Mouse (Mus musculus) stomach, postnatal 0 days (tissue): ENCODE measurements at regions not wholly inside any gene's neighbourhood (a gene's known extent, or its start where the extent isn't known, plus 50 kb on each side); places are given as distances from the start of the nearest gene placed in this dataset.

Experiments
- CTCF ChIP-seq: IDR thresholded peaks from 2 replicates; pipeline ENCODE4 v1.5.1; 2016; ENCODE audit warnings: antibody characterized with exemption, low read depth, mild to moderate bottlenecking, moderate library complexity
- EP300 ChIP-seq: optimal IDR thresholded peaks from 2 replicates; pipeline ENCODE3; 2016; ENCODE audit warnings: antibody characterized with exemption

- TF ChIP-seq CTCF (no peak), EP300 (no peak)
These were observed 153.6 kb upstream of the Fam98a start for GRCm38 (mm10) chr17:75705357-75705756.
